Mouse (Mus musculus): ENCODE results near the gene 1700029J07Rik.

GRCm38 (mm10) chr8:45903659-45904058, 71.4 kb downstream of the 1700029J07Rik start:
- TF ChIP-seq POLR2A (IDR thresholded peaks at IDR 0.05; ENCODE audit: insufficient read depth, low read depth, low read length) (no peak), CTCF (IDR thresholded peaks at IDR 0.05; ENCODE audit: insufficient read depth, low read depth, low read length) (no peak)

Measured in olfactory bulb, adult 2 months (tissue).